Mouse (Mus musculus) liver, adult (tissue): ENCODE data around the gene Smim11.

Experiments
- GATA4 ChIP-seq: IDR thresholded peaks from 2 replicates; pipeline ENCODE4 v1.6.1; 2014; ENCODE audit warnings: mild to moderate bottlenecking, low read length; ENCODE audit not compliant: insufficient replicate concordance

The Smim11 gene

GRCm38 (mm10) chr16:92305519-92305918, 4.4 kb downstream of the Smim11 start:
- no peak for TF ChIP-seq GATA4

- no peak for TF ChIP-seq GATA4
Measured at GRCm38 (mm10) chr16:92307947-92308346, 6.9 kb downstream of the Smim11 start.

GRCm38 (mm10) chr16:92309126-92309525, 8.0 kb downstream of the Smim11 start:
- no peak for TF ChIP-seq GATA4

GRCm38 (mm10) chr16:92313953-92314741, 13.1 kb downstream of the Smim11 start:
- TF ChIP-seq GATA4, result no peak

- no peak for TF ChIP-seq GATA4
Measured at GRCm38 (mm10) chr16:92316049-92316738, 15.1 kb downstream of the Smim11 start.

- TF ChIP-seq GATA4, result no peak
Measured at GRCm38 (mm10) chr16:92319353-92320109, 18.4 kb downstream of the Smim11 start.

GRCm38 (mm10) chr16:92320361-92320760, 19.3 kb downstream of the Smim11 start:
- no peak for TF ChIP-seq GATA4

- TF ChIP-seq GATA4, result no peak
Measured at GRCm38 (mm10) chr16:92321341-92321740, 20.3 kb downstream of the Smim11 start, which contains the start of gene Fam243. Gene Fam243 (minus strand): TSS chr16:92321441.

- TF ChIP-seq GATA4, result no peak
Measured at GRCm38 (mm10) chr16:92324309-92325061, 23.4 kb downstream of the Smim11 start.

- TF ChIP-seq GATA4, result no peak
Measured at GRCm38 (mm10) chr16:92325062-92325406, 23.9 kb downstream of the Smim11 start.

- no peak for TF ChIP-seq GATA4
Measured at GRCm38 (mm10) chr16:92327911-92328310, 26.8 kb downstream of the Smim11 start.

GRCm38 (mm10) chr16:92330966-92331365, 29.9 kb downstream of the Smim11 start:
- 0 out of 2 replicates have a peak, but pooled peaks have one; percentile 57 for TF ChIP-seq GATA4

GRCm38 (mm10) chr16:92334600-92334999, 33.5 kb downstream of the Smim11 start:
- no peak for TF ChIP-seq GATA4

GRCm38 (mm10) chr16:92336280-92336679, 35.2 kb downstream of the Smim11 start:
- no peak for TF ChIP-seq GATA4
